Mouse (Mus musculus) urinary bladder, adult 18-20 months (tissue): Measurements from ENCODE around the gene Tdrd9.

Experiments
- DNase-seq, 2 experiments: peaks; one replicate each; pipeline ENCODE4 v3.0.0; 2022; ENCODE audit warnings: low spot score in 2 of 2, mixed read lengths in 2 of 2

Tdrd9 gene

DNA sequence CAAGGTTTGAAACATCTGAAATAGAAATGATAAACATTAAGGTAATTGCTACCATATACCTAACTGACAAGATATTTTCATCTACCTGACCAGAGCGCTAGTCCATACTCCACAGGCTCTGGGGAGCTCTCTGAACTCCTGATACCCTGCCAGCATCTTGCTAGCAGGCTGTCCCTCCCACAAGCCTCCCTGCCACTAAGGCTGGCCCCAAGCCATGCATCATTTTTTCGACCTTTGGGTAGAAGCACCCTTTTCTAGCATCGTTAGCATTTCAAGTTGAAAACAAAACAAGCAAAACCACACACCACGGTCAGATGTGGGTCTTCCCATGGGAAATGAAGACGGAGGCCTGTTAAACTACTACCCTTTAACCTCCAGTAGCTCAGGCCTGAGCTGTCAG, 8.0 kb upstream of the Tdrd9 start:
- no peak for DNase-seq

DNA sequence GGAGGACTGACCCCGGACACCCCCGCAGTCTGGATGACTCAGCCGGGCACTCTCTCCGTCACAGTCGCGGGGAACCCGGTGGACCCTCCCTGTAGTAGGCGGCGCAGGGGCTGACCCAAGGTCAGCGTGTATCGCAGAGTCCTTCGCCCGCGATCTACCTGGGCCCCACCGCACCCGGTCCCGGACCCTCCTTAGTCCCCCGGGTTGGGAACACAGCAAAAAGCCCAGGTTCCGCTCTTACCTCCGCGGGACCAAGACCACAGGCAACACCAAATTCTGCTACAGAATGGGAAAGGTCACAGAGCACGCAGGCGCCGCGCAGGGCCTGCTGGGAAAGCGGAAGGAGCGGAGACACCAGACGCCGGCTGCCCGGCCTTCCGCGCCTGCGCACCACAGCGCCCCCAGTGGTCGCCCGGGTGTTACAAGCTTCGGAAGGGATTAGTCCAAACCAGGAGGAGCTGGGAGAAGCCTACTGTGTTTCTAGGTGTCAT, 4.6 kb upstream of the Tdrd9 start, which contains the start of gene Atp5mpl:
Gene Atp5mpl, minus strand, starts transcription at position 295 of the 491 bp plus-strand sequence.
- DNase-seq: peak; percentile 90 to 95

DNA sequence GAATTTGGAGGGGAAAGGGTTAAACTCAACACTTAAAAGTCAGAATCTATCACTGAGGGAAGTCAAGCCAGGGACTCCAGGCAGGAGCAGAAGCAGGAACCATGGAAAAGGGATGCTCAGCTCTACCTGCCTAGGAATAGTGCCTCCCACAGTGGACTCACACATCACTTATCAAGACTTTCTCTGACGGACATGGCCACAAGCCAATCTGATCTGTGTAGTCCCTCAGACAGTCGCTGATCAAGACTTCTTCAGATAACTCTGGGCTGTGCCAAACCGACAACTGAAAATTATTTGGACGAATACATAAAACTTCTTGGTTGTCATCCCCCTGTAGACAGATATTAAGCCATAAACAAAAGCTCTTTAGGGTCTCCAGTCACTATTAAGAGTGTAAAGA, 1.3 kb upstream of the Tdrd9 start:
- DNase-seq: no peak

DNA sequence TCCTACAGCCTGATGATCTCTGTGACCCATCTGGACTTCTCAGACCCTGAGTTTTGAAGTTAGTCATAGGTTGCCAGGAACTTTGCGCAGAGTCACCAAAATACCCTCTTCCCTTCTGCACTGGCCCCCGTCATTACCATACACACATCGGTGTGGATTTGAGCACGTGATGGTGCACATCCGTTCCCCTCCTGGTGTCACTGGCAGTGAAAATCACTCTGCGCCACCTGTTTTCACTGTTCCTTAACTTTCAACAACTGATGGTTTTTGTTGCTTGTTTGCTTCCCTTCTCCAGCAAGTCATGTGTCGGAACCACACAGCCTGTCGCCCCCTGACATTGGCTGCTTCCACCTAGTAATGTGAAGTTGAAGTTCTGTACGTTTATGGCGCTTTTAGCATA, 1.1 kb downstream of the Tdrd9 start:
- DNase-seq: no peak

DNA sequence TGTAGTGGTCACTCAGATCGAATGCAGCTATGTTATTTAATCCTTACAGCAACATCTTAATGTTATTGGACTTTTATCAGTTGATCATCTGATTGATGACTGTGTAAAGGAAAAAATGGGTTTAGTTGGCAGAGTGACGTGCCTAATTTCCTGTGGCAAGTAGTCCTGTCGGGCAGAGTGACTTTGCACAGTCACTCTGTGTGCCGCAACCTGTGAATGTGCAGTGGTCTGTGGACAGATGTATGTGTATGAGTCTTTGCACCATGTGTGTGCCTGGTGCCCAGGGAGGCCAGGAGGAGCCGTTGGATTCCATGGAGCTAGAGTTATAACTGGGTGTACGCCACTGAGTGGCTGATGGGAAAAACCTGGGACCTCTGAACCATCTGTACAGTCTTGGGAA, 3.2 kb downstream of the Tdrd9 start:
- DNase-seq: no peak

DNA sequence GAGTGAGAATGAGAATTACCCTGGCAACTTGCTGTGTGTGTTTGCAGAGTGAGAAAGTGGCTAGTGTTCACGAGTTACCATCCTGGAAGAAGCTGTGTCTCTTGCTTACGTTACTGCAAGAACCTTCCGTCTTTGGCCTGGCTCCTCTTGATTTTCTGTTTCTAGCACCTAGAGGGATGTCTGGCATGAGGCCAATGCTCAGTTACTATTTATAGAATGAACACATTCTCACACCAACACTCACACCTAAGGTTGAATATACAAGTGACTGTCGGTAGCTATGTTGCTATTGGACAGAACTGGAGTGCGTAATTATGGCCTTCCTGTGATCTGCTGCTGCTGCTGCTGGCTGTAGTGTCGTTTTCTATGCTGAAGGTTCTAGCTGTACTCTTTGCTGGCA, 5.8 kb downstream of the Tdrd9 start:
- DNase-seq: no peak

DNA sequence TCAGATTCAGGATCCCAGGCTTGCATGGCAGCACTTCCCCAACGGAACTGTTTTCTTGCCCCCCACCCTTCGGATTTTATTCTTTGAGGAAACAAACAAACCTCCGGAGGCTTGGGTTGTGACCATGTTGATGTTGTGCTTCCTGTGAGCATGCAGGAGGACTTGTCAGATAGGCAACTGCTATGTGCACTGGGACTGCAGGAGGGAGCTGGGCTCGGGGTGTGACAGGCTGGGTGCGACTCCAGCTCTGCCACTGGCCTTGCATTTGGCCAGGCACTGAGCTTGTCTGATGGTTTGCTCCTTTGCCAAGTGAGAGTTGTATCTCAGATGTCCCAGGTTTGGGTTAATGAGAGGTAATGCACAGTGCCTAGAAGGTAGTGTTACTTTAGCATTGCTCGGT, 6.9 kb downstream of the Tdrd9 start:
- DNase-seq: no peak

DNA sequence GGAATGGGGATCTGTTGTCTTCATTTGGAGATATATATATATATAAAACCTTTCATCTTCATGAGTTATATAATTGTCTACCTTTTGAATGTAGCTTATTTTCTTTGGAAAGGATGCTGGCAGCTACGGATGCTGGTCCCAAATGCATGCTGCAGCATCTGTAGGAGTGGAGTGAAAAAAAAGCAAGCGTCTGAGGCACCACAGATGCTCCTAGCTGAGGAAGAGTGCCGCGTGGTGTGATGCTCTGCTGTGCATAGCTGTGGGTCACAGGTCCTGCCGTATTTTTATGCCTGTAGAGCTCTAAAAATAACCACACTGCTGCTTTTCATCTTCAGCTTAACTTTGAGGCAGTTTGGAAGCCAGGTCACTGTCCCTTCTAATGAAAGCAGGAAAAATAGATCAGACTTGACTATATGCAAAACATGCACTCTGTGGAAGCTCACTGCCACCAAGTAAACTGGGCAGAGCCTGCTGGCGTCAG, 9.6 kb downstream of the Tdrd9 start, which contains the start of gene Rd3l:
Gene Rd3l, minus strand, starts transcription at position 431 of the 481 bp plus-strand sequence.
- no peak for DNase-seq

DNA sequence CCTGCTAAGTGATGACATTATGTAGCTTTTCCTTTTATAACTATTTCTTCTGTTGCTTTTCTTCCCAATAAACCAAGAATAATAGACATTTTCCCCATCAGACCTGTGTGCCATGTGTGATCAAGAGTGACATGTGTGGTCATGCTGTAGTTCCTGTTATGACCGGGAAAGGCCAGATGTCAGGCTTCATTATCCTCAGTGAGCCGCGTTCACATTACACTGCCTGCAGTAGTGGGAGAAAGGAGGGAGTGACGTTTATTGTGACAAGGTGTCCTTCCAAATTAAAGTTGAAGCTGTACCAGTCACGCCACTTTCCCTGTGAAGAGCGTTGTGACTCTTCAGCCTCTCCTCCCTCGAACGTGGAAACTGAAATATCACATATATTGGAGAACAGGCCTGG, 10.5 kb downstream of the Tdrd9 start:
- no peak for DNase-seq

DNA sequence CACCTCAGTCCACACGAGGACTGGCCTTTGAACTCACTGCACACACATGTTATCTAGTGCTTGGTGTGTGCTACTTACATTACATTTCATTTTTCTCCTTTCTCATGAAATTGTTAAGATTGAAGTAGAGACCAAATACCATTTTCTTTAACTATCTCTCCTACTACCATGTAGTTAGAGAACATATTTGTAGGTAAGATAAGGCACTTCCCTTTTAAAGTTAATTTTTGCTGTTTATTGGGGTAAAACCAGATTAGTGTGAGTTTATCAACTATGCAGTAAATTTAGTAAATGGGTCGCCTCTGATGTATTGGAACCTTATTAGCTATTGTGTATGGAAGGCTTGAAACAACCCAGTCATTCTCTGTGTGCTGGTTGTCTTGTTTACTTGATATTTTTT, 11.8 kb downstream of the Tdrd9 start:
- DNase-seq: no peak

DNA sequence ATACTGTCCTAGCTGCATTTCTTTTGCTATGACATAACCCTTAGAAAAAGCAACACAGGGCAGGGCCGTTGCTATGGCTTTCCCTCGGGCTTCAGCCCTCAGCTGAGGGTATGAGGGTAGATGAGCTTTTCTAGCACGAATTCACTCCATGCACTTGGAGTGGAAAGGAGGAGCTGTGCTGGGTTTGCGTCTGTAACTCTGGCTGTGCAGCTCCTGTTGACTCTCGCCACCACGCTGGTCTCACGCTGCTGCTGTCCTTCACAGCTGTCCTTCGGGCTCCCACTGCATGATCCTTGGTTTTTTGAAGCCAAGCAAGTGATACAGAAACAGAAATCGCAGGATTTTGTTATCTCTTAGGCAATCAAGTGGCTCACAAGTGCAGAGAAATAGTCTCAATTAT, 15.4 kb downstream of the Tdrd9 start:
- no peak for DNase-seq

DNA sequence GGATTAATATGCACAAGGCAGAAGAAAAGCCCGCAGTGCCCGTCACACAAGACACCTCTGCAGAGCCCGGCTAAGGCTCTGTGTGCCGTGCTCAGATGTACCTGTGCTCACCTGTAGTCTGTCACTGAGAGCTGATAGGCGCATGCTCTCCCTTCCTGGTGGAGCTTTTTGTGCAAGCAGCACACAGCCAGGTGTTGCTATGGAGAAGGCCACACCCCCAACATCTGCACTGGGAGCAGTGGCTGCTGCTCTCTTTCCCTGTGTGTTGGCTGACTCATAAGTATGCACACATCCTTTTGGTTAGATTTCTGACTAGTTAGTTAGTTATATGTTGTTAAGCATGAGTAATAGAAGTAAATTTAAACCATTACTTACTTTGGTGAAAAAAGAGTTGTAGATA, 21.3 kb downstream of the Tdrd9 start:
- no peak for DNase-seq

DNA sequence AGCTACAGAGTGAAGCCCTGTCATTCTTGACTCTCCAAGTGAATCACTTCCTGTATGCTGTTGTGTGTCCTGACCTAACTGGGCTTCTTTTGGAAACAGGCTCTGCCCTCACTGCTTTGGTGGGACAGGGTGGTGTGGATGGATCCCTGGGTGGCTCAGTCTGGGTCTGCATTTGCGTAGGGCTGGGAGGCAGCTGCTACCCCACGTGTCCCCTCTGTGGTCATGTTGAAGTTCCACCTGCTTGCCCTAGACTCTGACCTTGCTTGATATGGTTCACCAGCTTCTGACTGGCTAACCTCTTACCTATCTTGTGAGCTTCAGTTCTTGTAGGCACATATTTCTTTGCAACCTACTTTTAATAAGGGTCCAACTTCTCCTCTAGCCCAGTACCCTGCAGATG, 23.8 kb downstream of the Tdrd9 start:
- no peak for DNase-seq

DNA sequence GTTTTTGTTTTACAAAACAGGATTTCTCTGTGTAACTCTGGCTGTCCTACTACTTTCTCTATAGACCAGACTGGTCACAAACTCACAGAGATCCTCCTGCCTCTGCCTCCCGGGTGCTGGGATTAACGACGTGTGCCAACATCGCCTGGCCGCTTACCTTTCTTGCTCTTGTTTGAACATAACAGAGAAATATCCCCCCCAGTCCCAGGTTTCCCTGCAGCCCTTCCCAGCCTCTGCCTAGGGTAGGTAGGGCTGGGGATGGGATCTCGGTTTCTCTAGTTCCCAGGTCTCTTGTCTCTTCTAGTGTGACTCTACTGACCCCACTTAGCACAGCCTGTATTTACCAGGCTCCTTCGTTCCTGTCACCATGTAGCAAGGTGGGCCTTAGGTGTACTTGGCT, 28.4 kb downstream of the Tdrd9 start:
- no peak for DNase-seq

DNA sequence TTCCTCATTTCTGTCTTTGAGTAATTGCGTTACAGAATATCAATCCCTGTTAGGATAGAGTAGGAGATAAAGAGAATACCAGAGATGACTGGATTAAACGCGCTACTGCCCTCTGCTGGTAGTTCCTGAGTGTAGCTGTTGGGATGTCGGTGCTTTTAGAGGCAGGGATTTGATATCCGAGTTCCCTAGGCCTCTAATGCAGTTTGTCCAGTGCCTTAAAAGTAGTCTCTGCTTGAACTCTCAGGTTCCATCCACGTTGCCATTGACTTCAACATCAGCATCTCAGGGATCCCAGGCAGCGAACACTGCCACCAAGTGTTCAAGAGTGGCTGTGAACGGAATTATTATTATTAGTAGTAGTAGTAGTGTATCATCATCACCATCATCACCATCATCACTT, 29.9 kb downstream of the Tdrd9 start:
- peak; percentile 40 to 48 for DNase-seq

DNA sequence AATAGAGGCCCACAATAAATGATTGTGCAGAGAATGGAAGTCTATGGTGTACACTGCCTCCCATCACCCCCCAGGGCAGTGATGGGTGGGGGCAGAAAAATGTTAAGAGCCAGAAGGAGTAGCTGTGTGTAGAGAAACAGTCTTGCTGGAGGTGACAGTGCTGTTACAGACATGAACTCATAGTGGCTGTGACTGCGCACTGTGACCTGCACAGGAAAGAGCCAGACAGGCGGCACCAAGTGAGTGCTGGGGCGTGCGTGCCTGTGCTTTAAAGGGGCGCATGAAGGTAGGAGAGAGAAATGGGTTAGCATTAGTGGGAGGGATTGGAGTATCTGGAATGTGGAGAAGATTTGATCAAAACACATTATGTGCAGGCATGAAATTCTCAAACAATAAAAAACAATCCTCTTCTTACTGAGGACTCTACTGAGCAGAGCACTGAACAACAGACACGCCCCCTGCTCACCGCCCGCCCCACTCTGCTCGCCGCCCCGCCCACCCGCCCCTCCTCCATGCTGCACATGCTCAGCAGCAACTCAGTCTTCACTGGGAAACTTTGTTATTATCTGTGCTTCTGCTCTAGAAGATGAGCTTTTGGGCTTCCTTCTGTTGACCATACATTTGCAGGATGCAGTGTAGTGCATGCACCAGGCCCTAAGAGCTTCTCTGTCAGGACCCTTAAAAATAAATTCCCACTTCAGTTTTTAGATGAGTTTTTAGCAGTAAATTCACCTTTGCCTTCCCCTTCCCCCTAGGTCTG, 41.3 kb downstream of the Tdrd9 start:
- DNase-seq: no peak

DNA sequence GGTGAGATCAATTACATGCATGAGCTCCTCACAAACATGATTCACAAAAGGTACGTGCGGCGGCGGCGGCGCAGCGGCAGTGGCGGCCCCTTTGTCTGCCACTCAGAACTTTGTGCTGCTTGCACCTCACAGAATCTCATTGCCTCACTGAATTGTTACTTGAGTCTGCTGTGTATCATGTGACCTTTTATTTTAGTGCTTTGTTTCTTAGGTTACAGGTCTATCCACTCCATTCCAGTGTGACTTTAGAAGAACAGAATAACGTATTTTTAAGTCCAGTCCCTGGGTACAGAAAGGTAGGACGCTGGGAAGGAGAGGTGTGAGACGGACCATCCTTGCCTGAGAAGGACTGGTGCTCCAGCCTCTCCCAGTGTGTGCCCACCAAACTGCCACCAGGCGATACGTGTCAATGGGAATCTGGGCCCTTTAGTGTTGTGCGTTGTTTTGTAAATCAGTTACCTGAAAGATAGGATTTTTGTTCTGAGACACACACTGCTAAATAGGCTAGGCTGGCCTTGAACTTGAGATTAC, 42.0 kb downstream of the Tdrd9 start:
- DNase-seq: no peak

DNA sequence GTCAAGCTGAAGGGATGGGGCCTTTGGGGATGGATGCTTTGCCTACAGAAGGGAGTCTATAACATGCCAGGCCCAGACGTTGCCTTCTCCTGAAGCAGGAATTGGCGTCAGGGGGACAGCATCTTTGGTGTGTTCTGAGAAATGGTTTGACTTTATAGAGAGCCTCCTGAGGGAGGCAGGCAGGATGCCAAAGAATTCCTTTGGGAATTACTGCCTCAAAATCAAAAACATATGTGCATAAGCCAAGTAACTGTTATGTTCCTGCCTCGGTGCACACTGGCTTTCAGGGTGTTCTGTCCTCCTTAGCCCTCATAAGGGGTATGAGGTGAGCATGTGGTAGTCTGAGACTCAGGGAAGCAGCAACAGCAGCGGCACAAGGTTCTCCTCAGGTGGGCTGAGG, 45.0 kb downstream of the Tdrd9 start:
- no peak for DNase-seq

DNA sequence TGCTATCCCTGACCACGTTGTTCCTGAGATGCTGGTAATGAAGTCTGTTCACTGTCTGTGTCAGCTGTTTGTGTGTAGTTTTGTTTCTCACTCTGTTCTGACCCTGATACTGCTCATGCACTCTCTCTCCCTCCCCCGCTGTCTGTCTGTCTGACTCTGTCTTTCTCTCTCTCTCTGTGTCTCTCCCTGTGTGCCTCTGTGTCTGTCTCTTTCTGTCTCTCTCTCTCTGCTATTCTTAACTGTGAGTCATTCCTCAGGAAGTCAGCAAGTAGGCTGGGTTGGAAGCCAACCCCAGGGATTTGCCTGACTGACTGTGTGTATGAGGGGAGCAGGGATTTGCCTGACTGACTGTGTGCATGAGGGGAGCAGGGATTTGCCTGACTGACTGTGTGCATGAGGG, 51.9 kb downstream of the Tdrd9 start:
- DNase-seq: no peak

DNA sequence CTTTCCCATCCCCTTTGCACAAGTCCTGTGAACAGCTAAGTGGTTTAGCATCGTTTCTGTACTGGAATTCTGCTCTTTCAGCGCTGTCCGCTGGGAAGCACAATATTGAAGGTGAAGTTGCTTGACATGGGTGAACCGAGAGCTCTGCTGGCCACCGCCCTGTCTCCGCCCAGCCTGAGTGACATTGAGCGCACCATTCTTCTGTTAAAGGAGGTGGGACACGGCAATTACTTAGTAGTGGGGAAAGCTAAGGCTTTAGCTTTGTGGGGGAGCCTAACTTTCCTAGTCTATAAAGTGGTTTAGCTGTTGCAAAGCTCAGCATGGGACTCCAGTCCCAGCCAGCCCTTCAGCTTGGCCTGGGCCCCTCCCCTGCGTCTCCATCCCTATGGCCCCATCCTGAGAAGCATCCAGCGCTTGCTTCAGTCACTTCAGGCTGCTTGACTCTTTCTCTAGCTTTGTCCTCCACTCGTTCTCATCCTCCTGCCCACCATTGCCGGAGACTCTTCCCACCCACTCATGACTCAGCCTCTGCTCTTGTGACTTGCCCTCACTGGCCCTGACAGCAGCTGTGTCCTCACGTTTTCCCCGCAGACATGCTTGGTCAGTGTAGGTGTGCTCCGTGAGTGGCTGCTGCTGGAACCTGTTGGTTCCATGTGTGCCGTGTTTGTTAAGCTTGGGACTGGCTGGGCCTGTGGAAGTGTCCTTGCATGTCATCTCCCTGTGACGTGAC, 53.4 kb downstream of the Tdrd9 start:
- DNase-seq: no peak

DNA sequence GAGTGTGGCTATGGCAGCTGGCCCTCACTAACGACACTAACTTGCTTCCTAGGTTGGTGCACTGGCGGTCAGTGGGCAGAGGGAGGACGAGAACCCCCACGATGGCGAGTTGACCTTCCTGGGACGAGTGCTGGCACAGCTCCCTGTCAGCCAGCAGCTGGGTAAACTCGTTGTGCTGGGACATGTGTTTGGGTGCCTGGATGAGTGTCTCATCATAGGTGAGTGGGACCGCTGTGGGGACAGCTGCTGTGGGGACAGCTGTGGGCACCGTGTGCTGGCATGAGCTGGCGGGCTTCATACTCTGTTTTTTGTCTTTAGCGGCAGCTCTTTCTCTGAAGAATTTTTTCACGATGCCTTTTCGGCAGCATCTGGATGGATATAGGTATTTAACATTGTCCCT, 54.1 kb downstream of the Tdrd9 start:
- DNase-seq: no peak

DNA sequence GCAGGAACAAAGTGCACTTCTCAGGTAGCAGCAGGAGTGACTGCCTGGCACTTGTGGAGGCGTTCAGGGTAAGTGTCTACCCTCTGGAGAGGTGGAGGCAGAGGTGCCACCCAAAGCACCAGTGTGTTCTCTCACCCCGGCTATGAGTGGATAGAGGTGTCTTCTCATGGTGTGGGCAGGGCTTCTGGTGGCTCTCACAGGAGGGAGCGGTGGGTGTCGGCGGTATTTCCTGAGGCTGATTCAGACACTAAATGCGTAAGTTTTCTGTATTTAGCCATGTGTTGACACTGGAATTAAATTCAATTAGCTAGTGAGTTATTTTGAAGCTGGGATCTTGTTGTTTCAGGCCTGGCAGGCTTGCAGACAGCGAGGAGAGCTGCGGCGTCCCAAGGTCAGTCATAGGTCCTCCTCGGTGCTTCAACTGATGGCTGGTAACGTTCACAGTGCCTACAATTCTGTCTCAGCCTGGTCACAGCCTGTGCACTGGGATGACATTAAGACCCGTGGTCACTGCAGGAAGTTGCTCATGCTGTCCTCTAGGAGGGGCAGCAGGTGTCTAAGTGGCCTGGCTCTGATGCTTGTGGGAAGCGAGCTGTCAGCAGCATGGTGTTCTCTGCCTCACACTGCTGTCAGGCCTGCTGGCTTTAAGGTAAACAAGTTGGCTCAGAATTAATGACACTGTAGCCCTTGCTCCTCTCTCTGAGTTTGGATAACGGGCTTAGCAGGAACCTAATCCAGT, 54.7 kb downstream of the Tdrd9 start:
- DNase-seq: no peak
